Mouse (Mus musculus): ENCODE data around the gene Trap1. TPM values are rescaled to one million over a fixed set of nuclear protein-coding genes. Genes with fewer than 3 reads are reported as not detected.

Gene Trap1
- polyA plus RNA-seq, 1 experiment from 2014 or later = 104 TPM

DNA sequence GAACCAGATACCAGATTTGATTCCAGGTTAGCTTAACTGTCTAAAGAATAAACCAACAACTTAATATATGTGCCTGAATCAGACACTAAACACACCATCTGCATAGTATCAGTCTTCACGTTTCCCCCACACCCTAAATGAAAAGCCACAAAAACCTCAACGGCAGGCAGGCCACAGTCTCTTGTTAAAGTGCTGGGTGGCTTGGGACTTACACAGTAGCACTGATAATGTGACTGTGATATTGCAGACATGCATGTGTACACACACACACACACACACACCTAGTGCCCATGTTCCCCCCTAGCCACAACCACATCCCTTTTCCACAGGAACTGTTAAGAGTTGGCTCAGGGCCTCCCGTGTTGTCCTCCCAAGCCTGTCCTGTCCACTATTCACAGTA, 2.8 kb downstream of the Trap1 start:
- Histone ChIP-seq H3K9me3 (replicated peaks) (no peaks in the 10 kb centered on the region), H3K9ac (no peak overlapping the region), H3K4me2 (peak overlapping the region; percentile 80), H3K36me3 (peaks cover 20% of the 10 kb centered on the region), H3K4me1 (peaks cover 41% of the 10 kb centered on the region), H3K27me3 (replicated peaks) (no peaks in the 10 kb centered on the region), H3K27ac (no peak overlapping the region), H3K4me3 (no peak overlapping the region)
- 10% methylated on average over 3 of the region's 3 CpGs for WGBS (ENCODE audit: insufficient replicate concordance)
- ATAC-seq = no peak

DNA sequence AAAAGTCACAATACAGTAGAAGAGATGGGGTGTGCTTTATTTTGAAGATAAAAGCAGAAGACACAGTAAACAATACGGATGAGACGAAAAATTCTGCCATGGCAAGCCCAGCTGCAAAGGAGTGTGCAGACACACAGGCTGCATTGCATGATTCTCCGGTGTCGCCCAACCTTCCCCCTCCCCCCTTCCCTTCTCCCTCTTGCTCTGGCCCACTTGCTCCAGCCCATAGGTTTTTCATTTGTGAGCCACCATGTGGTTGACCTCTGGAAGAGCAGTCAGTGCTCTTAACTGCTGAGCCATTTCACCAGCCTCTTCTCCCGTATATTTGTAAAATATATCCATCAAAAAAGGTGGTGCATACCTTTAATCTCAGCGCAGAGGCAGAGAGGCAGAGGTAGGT, 3.3 kb downstream of the Trap1 start:
- Histone ChIP-seq H3K9ac (no peak overlapping the region), H3K4me1 (peaks cover 41% of the 10 kb centered on the region), H3K36me3 (peaks cover 20% of the 10 kb centered on the region), H3K27me3 (replicated peaks) (no peaks in the 10 kb centered on the region), H3K9me3 (replicated peaks) (no peaks in the 10 kb centered on the region), H3K4me2 (peak overlapping the region; percentile 80), H3K27ac (no peak overlapping the region), H3K4me3 (no peak overlapping the region)
- ATAC-seq = no peak
- WGBS (ENCODE audit: insufficient replicate concordance) = 49% methylated on average over 6 of the region's 6 CpGs

DNA sequence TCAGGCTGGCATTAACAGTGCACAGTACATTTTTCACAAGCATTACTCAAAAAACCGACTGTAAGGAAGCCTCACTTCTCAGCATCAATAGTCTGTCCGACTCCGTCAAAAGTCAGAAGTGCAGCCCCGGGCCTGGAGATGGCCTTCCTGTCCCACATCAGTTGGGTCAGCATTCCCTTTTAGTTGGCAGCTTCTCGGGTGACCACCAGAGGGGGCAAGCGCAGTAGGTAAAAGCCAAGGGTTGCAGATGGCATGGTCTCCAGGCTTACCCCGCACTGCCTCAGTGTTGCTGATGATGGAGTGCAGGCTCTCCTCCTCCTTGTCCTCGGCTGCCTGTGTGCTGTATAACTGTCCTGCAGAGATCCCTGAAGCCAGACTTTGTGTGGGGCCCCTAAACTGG, 9.0 kb downstream of the Trap1 start:
- peaks cover under 1% of the 10 kb centered on the region for H3K4me1 ChIP-seq
- no peak overlapping the region for H3K9ac ChIP-seq
- no peaks in the 10 kb centered on the region for H3K9me3 ChIP-seq (replicated peaks)
- H3K4me2 ChIP-seq = no peak overlapping the region
- peak; percentile 59 for ATAC-seq
- 59% methylated on average over 8 of the region's 8 CpGs for WGBS (ENCODE audit: insufficient replicate concordance)
- H3K36me3 ChIP-seq = peaks cover 69% of the 10 kb centered on the region
- no peak overlapping the region for H3K4me3 ChIP-seq
- no peaks in the 10 kb centered on the region for H3K27me3 ChIP-seq (replicated peaks)
- no peak overlapping the region for H3K27ac ChIP-seq

DNA sequence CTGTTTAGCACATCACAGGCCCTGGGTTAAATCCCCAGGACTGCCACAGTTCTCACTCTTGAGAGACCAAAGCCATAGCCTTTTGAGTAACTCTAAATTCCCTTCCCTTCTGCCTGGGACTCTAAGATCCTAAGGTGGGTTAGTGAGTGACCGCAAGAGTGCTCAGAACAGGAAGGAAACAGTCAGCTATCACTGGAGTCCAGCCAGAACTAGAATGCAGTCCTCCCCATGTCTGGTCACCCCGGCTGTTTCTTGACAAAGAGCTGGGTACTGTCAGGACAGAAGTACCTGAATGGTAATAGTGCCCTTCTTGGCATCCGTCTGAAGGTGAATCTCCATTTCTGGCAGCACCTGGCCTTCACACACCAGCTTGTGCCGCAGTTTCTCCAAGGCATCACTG, 12.7 kb downstream of the Trap1 start:
- Histone ChIP-seq H3K36me3 (peaks cover 90% of the 10 kb centered on the region), H3K4me2 (no peak overlapping the region), H3K9me3 (replicated peaks) (no peaks in the 10 kb centered on the region), H3K9ac (no peak overlapping the region), H3K4me1 (no peaks in the 10 kb centered on the region), H3K27ac (no peak overlapping the region), H3K27me3 (replicated peaks) (no peaks in the 10 kb centered on the region), H3K4me3 (no peak overlapping the region)
- WGBS (ENCODE audit: insufficient replicate concordance) = 67% methylated on average over 4 of the region's 4 CpGs
- no peak for ATAC-seq

DNA sequence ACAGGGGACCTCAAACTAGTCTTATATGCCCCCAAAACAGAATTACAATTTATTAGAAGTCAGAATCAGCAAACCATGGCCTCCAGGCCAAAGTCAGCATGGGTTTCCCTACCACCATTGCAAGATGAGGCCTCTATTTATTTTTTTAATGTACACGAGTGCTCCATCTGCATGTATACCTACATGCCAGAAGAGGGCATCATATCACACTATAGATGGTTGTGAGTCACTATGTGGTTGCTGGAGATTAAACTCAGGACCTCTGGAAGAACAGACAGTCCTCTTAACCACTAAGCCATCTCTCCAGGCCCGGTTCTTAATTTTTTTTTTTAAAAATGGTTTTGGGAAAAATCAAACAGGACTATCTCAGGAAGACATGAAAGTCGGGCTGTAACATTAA, 23.8 kb downstream of the Trap1 start:
- no peak overlapping the region for H3K4me2 ChIP-seq
- H3K27me3 ChIP-seq (replicated peaks) = no peaks in the 10 kb centered on the region
- no peak overlapping the region for H3K9ac ChIP-seq
- H3K27ac ChIP-seq = no peak overlapping the region
- H3K4me1 ChIP-seq = no peaks in the 10 kb centered on the region
- WGBS (ENCODE audit: insufficient replicate concordance) = 64% methylated on average over 3 of the region's 3 CpGs
- peaks cover 95% of the 10 kb centered on the region for H3K36me3 ChIP-seq
- H3K9me3 ChIP-seq (replicated peaks) = no peaks in the 10 kb centered on the region
- no peak overlapping the region for H3K4me3 ChIP-seq
- no peak for ATAC-seq

DNA sequence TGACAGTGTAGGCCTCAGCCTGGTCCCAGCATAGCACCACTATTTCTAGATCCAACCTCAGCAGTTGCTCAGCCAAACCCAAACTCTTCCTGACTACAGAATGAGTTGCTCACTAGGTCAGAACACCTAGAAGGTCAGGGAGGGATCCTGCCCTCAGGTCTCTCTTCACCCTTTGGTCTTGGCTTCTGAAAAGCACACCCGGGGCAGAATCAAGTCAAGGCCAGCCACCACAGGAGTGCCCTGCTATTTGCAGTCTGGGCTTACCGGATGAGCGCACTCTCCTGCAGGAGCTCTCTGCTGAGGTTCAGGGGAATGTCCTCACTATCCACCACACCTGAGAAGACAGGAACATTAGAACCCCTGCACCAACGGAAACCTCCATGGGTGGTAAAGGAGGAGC, 25.0 kb downstream of the Trap1 start:
- Histone ChIP-seq H3K4me2 (no peak overlapping the region), H3K36me3 (peaks cover 94% of the 10 kb centered on the region), H3K27me3 (replicated peaks) (no peaks in the 10 kb centered on the region), H3K9me3 (replicated peaks) (no peaks in the 10 kb centered on the region), H3K4me1 (no peaks in the 10 kb centered on the region), H3K27ac (no peak overlapping the region), H3K9ac (no peak overlapping the region), H3K4me3 (no peak overlapping the region)
- WGBS (ENCODE audit: insufficient replicate concordance) = 93% methylated on average over 4 of the region's 4 CpGs
- ATAC-seq = no peak

DNA sequence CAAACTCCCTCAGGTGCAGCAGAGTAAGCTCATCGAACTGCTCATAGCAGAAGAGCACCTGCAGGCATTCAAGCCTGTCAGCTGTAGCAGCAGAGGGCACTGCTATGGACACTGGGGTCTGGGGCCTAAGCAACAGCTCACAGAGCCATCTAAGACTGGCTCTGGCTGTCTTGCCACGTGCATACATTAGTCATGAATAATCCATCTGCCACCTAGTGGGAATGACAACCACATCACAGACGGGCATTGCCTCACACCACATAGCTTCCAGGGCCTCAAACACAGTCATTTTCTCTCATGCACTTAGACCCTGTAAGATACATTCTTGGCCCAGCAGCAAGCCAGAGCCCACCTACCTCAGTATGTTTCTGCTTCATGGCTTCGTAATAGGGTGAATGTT, 32.1 kb downstream of the Trap1 start:
- no peak for ATAC-seq
- Histone ChIP-seq H3K4me3 (no peak overlapping the region), H3K36me3 (peaks cover 98% of the 10 kb centered on the region), H3K9ac (no peak overlapping the region), H3K27ac (no peak overlapping the region), H3K27me3 (replicated peaks) (no peaks in the 10 kb centered on the region), H3K9me3 (replicated peaks) (no peaks in the 10 kb centered on the region), H3K4me1 (no peaks in the 10 kb centered on the region), H3K4me2 (no peak overlapping the region)
- WGBS (ENCODE audit: insufficient replicate concordance) = 78% methylated on average over 4 of the region's 4 CpGs

DNA sequence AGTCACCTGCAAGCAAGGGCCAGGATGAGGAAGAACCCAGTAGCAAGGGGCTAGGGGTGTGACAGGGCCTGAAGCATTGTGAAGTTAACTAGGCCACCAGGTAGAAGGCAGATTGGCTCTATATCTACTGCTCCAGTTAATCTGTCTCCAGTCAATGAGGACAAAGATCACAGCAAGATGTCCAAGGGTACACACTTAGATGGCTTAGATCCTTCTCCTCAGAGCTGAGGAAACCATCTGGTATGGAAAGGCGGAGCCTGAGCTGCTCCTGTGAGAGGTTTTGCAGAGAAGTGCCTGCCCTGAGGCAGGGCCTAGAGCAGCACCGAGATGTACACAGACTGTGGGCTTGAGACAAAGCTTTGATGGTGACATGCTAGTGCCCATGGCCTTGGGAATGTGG, 33.5 kb downstream of the Trap1 start:
- H3K27ac ChIP-seq = no peak overlapping the region
- H3K4me1 ChIP-seq = no peaks in the 10 kb centered on the region
- H3K9ac ChIP-seq = no peak overlapping the region
- no peak overlapping the region for H3K4me2 ChIP-seq
- 83% methylated on average over 2 of the region's 2 CpGs for WGBS (ENCODE audit: insufficient replicate concordance)
- no peak for ATAC-seq
- H3K4me3 ChIP-seq = no peak overlapping the region
- H3K36me3 ChIP-seq = peaks cover 98% of the 10 kb centered on the region
- no peaks in the 10 kb centered on the region for H3K9me3 ChIP-seq (replicated peaks)
- H3K27me3 ChIP-seq (replicated peaks) = no peaks in the 10 kb centered on the region

DNA sequence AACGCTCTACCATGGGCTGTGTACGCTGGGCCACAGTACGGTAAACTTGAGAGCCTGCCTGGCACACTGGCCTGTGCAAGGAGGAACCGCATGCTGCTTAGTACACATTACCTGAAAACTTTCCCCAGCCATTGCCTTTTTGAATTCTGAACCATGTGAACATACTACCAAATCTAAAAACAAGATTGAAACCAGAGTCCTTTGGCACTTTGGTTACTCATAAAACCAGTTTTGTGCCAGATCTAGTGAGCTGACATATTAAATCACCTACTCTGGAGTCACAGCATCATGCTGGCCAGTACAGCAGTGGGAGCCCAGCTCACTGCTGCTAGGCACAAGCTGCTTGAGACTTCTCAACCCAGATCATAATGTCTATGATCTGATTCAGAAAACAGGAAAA, 36.0 kb downstream of the Trap1 start:
- Histone ChIP-seq H3K4me3 (no peak overlapping the region), H3K27ac (no peak overlapping the region), H3K36me3 (peaks cover 99% of the 10 kb centered on the region), H3K9me3 (replicated peaks) (no peaks in the 10 kb centered on the region), H3K4me2 (no peak overlapping the region), H3K27me3 (replicated peaks) (no peaks in the 10 kb centered on the region), H3K9ac (no peak overlapping the region), H3K4me1 (no peaks in the 10 kb centered on the region)
- ATAC-seq = no peak
- WGBS (ENCODE audit: insufficient replicate concordance) = 91% methylated on average over 4 of the region's 4 CpGs

DNA sequence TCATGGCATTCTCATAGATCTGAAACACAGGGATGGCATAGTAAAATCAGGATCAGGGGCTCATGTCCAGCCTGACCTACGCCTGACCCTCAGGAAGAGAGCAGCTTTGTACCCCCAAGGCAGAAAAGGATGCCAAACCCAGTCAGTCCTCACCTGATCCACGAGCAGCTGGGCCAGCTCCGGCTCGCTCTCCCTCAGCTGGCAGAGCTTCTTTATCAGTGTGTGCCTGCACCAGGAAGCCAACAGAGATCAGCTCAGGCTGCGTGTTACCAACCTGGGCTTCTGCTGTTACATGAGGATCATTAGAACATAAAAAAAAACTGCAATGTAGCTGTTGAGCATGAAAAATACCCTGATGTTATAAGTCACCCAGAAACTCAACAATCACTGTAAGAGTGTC, 37.4 kb downstream of the Trap1 start:
- Histone ChIP-seq H3K4me2 (no peak overlapping the region), H3K4me3 (no peak overlapping the region), H3K9me3 (replicated peaks) (no peaks in the 10 kb centered on the region), H3K27me3 (replicated peaks) (no peaks in the 10 kb centered on the region), H3K4me1 (no peaks in the 10 kb centered on the region; the same call in 1 of the 2 replicates), H3K27ac (no peak overlapping the region), H3K9ac (no peak overlapping the region), H3K36me3 (peaks cover 89% of the 10 kb centered on the region)
- WGBS (ENCODE audit: insufficient replicate concordance) = 74% methylated on average over 5 of the region's 5 CpGs
- ATAC-seq = no peak

DNA sequence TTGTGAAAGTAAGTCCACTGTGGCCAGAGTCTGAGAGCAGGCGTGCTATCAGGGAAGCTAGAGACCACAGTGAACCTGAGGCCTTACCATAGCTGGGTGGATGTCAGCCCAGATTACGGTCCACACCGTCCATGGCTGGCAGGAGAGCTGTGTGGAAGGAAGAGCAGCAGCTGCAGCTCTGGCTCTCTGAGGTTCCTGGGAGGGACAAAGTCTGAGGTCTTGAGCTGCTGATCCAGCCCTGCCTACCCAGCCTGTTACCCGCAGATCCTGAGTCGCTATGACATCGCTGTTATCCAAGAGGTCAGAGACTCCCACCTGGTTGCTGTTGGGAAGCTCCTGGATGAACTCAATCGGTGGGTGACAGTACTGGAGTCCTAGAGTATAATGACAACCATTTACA, 39.9 kb downstream of the Trap1 start:
- Histone ChIP-seq H3K9ac (no peak overlapping the region), H3K4me1 (peaks cover 24% of the 10 kb centered on the region), H3K27ac (no peak overlapping the region), H3K4me3 (no peak overlapping the region), H3K9me3 (replicated peaks) (no peaks in the 10 kb centered on the region), H3K36me3 (peaks cover 64% of the 10 kb centered on the region), H3K27me3 (replicated peaks) (no peaks in the 10 kb centered on the region), H3K4me2 (no peak overlapping the region)
- 90% methylated on average over 7 of the region's 7 CpGs for WGBS (ENCODE audit: insufficient replicate concordance)
- ATAC-seq = no peak

DNA sequence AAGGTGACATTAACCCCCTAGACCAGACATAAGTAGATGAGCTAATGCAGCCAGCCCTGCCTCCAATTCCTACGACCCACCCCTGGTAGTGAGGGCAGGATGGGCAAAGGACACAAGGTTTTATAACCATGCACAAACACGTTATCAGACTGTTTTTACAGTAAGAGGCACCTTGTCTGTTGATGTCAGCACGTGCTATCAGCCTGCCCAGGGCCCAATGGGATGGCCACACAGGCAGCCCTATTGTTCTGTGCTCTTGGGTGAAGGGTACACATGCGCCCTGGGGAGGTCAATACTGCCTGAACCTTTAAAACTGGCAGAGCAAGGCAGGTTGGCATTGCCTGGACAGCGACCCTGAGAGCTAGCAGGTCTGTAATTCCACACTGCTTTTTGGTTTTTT, 40.8 kb downstream of the Trap1 start, which contains the start of gene Dnase1:
TSS of gene Dnase1 (plus strand) at position 136 of the 400 bp plus-strand sequence.
- no peak for ATAC-seq
- Histone ChIP-seq H3K4me3 (no peak within 1 kb of the TSS), H3K4me1 (peaks cover 33% of the 10 kb centered on the region), H3K27me3 (replicated peaks) (no peaks in the 10 kb centered on the region), H3K9me3 (replicated peaks) (no peaks in the 10 kb centered on the region), H3K4me2 (no peak within 1 kb of the TSS), H3K9ac (no peak within 1 kb of the TSS), H3K36me3 (peaks cover 56% of the 10 kb centered on the region), H3K27ac (no peak within 1 kb of the TSS)
- 72% methylated on average over 5 of the region's 5 CpGs for WGBS (ENCODE audit: insufficient replicate concordance)

DNA sequence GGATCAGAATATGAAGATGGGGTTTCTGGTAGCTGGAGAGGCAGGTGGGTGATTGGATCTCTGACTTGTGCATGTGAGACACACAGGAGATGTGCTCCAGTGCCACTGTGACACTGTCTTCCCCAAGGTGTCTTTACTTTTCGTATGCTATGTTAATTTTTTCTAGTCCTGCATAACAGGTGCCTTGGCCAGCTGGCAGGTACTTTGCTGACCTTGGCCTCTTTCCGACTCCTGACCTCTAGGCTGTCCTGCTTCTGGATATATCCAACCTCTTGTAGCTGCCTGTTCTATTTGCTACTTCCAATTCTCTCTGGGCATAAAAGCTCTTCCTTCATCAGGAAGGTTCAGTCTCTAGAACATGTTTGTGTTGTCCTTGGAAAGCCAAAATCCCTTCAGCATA, 42.1 kb downstream of the Trap1 start:
- Histone ChIP-seq H3K9ac (no peak overlapping the region), H3K27ac (no peak overlapping the region), H3K27me3 (replicated peaks) (no peaks in the 10 kb centered on the region), H3K36me3 (peaks cover 44% of the 10 kb centered on the region), H3K4me1 (peaks cover 37% of the 10 kb centered on the region), H3K4me2 (no peak overlapping the region), H3K4me3 (no peak overlapping the region), H3K9me3 (replicated peaks) (no peaks in the 10 kb centered on the region)
- no peak for ATAC-seq
- 81% methylated on average over 2 of the region's 2 CpGs for WGBS (ENCODE audit: insufficient replicate concordance)

Measured in liver, embryonic 12.5 days (tissue).